Mouse (Mus musculus): ENCODE data around the gene Lrmp. TPM values are rescaled to one million over a fixed set of nuclear protein-coding genes. Genes with fewer than 3 reads are reported as not detected.
A peak's percentile ranks its signal among the peaks of the same experiment; 100 is the strongest.

Lrmp gene
- total RNA-seq, 2 experiments from 2014 or later: 2.0 to 3.1 TPM

DNA sequence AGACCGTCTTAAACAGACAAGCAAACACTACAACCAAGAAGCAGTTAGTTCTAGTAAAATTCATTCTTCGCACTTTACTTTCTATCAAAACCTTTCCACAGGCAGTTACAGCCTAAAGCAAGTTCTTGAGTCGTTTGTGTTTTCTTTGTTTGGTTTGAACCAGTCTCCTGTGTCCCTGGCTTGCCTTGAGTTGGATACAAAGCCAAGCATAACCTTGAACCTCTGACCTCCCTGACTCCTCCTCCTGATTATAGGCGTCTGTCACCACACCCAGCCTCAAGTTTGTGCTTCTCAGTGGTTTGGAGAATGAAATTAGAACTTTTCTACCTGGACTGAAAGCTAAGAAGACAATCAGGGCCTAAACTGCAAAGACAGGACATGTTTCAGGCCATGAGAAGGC, 21.0 kb upstream of the Lrmp start:
- DNase-seq (ENCODE audit: low spot score in 2 of 2): no peak
- intact Hi-C loops (cut with DNase I): no loop called here

DNA sequence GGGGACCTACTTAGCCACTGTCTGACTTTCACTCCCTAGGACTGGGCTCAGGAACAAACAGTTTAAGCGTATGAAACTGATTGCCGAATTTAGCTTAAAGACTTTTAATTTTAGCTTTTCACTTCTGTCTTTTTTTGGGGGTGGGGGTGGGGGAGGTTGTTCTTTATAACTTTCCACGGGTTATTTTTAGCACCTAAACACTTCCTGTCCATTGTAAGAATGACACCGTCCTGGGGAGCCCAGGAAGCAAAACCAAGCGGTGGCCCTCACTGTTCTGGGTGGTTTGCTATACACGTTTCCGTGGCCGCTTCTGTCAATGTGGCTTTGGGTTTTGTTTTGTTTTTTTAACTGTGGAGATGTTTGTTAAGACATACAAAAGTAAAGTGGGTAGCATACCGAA, 14.5 kb upstream of the Lrmp start:
- intact Hi-C loops (cut with DNase I): no loop called here

DNA sequence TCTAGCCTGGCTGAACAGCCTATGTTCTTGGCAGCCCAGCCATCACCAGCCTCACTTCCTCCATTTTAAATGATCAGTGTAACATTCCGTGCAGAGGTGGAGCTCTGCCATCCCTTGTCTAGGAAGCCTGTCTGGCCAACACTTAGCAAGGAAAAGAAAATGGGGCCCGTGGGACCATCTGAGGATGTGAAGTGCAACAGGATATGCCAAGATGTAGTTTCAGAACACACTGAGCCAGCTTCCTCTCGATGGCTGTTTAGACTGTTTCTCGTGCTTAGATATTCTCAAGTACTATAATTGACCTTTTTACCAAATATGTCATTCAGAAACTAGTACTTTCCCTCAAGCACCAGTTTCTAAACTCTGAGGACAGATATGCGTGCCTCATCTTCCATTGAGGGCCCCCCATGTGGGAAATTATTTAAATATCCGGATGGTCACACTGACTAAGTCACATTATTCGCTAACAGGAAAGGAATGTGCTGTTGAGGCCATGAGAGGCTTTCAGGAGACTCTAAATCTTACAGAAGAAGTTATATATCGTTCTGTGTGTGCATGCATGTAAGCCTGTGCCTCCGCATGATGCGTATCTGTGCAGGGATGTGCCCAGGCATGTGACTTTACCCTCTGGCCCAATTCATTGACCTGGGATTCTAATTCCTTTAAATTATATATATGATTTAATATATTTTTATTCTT, 11.1 kb upstream of the Lrmp start:
- no peak for DNase-seq (ENCODE audit: low spot score in 2 of 2)
- intact Hi-C loops (cut with DNase I): no loop called here

More for the DNA sequence above, 14.5 kb upstream of the Lrmp start:
- no peak for DNase-seq (ENCODE audit: low spot score in 2 of 2)

DNA sequence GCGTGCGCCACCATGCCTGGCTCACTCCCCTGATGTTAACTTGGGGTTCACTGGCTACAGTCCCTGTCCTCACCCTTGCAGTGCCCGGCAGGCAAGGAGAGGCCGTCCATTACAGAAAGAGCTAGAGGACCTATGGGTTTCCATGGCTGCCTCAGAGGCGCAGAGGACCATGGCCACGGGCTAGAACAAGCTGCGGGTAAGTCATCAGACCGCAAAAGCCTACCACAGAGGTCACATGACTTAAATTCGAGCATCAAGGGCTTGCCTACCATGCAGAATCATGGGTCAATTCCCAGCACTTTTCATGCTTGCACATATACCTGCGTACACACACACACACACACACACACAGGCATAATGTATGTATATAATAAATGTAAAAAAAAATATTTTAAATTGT, 10.0 kb upstream of the Lrmp start:
- intact Hi-C loops (cut with DNase I): no loop called here

DNA sequence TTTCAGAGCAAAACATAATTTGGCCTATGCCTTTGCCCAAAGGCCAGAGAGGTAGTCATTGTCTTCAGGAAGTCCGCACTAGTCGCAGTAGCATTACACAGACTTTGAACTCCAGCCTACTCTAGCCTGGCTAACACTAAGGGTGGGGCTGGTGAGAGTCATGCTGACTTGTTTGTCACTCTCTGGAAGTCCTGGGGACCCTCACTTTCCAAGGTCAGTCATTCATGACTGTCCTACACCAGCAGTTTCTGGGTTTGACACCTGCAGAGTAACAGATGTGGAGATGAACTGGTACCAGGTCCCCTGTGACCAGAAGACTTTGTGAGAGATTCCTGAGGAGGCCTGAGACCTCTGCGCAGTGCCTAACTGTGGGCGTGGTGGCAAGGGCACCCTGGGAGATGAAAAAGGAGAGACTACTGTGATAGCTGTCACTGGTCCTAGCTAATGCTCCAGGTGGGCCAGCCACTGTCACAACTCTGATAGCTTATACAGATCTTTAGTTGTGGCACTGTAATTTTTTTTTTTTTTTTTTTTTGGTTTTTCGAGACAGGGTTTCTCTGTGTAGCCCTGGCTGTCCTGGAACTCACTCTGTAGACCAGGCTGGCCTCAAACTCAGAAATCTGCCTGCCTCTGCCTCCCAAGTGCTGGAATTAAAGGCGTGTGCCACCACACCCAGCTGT, 9.2 kb upstream of the Lrmp start:
- intact Hi-C loops (cut with DNase I): no loop called here
- no peak for DNase-seq (ENCODE audit: low spot score in 2 of 2)

More for the DNA sequence above, 10.0 kb upstream of the Lrmp start:
- DNase-seq (ENCODE audit: low spot score in 2 of 2): no peak

DNA sequence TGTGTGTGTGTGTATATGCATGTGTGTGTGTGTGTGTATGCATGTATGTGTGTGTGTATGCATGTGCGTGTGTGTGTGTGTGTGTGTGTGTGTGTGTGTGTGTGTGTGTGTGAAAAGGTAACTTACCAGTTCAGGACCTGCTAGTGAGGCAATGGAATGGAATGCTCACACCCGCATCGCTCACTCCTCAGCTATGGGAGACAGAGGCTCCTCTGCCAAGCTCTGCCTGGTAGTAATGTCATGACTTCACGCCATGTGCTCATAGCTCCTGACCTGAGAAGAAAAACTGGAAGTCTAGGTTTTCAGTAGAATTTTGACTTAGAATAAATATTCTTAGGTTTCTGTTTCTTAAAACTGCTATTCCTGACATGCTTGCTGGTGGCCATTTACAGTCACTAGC, 4.7 kb upstream of the Lrmp start:
- intact Hi-C loops (cut with DNase I): no loop called here
- no peak for DNase-seq (ENCODE audit: low spot score in 2 of 2)

DNA sequence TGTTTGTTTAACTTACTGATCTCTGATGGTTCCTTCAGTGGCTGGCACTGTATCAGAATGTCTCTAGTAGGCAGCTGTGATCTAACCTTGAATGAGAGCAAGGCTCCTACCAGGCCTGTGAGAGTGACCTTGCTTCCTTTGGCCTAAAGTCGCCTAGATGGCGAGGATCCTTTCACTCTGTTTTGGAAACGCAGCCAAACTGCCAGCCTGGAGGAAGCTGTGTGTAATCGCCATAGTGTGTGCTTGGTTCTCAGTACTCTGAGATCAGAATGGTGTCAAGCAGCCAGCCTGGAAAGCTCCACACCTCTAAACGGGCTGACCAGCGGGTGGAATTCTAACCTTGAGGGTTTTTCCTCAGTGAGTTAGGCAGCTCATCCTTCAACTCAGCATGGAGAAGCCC, 2.6 kb upstream of the Lrmp start:
- intact Hi-C loops (cut with DNase I): no loop called here
- DNase-seq (ENCODE audit: low spot score in 2 of 2): no peak

DNA sequence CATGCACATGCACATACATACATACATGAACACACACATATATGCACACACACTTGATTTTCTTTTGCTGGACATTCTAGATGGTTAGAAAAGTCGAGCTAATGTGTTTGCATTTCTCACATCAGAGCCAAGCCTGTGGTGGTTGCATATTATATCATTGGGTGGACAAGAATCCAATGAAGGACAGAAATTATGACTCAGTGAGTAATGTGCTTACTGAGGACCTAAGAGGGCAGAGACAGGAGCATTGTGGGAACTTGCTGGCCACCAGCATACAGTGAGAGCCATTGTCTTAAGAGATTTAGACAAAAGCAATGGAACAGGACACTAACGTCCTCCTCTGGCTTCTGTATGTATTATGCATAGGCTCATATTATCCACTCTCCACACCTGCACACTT, 892 bp upstream of the Lrmp start:
- intact Hi-C loops (cut with DNase I): no loop called here
- no peak for DNase-seq (ENCODE audit: low spot score in 2 of 2)

DNA sequence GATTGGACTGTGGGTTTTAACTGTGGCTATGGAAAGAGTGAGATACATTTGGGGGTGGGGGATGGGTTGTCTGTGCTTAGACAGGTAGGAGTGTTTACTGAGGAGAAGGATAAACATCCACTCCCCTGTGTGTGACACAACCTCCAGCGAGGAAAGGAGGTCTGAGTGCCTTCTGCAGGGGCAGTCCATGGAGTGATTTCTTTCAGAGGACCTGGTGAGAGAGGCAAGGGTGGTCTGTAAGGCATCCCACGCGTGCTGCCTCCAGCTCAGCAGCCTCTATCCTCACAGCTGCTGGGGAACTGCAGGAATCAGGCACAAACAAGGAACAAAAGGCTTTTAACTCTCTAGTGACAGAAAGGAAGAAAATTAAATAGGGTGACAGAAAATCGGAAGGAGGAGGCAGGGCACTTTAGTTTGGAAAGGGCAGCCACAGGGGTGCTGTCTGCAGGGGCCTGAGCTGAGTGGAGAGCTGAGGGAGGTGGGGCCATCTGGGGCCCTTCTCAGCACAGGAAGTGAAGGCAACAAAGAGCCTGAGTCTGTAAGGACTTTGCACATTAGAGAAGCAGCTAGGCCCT, 732 bp downstream of the Lrmp start:
- no peak for DNase-seq (ENCODE audit: low spot score in 2 of 2)
- intact Hi-C loops (cut with DNase I): no loop called here

DNA sequence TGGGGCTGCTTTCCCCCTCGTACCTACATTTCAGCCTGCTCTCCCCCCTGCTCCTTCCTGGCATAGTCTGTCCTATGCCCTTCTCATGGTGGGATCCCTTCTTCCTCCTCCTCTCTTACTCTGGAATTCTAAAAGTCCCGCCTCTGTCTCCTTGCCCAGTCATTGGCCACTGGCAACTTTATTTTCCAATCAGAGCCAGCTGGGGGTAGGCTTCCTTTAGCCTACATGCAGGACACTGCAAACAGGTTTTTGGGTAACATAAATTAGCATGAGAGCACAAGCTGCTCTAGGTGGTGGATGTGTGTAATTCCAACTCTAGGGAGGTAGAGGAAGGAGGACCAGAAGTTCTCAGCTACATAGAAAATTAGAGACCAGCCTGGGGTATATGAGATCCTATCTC, 4.6 kb downstream of the Lrmp start:
- DNase-seq (ENCODE audit: low spot score in 2 of 2): no peak
- intact Hi-C loops (cut with DNase I): no loop called here

DNA sequence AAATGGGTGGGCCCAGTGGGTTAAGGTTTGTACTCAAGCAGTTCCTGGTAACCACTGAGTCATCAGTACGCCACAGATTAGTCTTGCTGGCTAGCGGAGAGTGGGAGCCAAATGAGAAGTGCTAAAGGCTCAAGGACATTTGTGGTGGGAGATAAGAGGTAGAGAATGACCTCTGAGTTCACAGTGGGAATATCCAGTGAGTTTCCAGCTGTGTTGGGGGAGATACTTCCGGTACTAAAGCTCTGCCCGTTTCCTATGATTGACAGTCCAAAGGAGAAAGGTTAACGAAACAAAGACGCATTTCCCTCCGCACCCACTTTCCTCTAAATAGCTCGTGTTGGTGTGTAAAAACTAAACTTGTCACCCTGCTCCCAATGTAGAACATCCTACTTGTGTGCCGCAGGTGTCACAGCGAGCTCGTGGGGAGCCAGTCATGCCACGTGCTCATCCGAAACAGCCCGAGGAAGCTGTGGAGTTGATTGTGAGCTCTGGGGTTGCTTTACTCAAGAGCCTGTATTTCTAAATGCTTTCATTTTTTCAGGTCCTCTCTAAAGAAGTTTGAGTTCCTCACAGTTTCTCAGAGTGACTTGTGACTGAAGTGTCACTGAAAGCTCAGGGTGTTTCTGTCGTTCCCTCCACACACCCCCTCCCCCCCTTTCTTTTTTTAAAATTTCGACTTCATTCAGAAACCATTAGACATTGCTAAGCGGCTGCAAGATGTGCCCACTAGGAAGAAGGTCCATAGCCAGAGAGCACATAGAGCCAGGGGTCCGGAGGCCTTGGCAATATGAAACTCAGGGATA, 5.5 kb downstream of the Lrmp start:
- intact Hi-C loops (cut with DNase I): no loop called here

DNA sequence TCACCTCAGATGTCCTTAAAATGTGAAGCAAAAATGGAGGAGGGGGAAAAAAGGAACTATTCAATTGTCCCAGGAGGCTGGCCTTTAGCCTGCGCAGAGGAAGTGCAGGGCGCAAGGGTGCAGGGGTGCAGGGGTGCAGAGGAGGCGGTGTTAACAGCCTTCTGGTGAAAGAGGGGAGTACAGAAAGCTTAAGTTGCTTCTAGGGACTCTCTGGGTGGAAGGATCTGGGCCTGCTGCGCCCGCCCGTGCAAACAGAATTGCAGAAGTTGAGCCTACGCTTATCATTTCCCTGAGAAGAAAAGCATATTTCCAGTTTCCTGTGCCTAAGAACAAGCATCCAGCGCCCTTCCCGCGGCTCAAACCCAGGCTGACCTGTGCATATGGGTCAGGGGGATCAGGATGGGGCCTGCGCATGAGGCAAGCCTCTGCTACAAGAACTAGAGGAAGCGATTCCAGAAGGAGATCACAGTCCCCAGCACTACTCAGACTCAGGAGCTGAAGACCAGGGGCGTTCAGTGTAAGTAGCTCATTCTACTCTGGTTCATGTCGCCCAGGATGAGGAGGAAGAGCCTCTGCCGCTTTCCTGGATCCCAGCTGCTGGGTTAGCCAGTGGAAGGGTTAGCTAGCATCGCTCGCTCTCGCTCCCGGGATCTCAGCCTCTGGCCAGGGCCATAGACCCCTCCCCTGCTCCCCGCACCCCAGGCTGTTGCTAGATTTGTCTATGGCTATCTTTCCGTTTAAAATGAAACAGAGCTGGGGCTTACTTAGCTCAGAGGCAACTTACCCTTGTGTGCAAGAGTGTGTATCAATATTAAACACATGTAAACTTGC, 6.4 kb downstream of the Lrmp start:
- intact Hi-C loops (cut with DNase I): no loop called here
- DNase-seq (ENCODE audit: low spot score in 2 of 2): peak; percentile 15 to 23

More for the DNA sequence above, 5.5 kb downstream of the Lrmp start:
- DNase-seq (ENCODE audit: low spot score in 2 of 2): peak; percentile 29 to 37

DNA sequence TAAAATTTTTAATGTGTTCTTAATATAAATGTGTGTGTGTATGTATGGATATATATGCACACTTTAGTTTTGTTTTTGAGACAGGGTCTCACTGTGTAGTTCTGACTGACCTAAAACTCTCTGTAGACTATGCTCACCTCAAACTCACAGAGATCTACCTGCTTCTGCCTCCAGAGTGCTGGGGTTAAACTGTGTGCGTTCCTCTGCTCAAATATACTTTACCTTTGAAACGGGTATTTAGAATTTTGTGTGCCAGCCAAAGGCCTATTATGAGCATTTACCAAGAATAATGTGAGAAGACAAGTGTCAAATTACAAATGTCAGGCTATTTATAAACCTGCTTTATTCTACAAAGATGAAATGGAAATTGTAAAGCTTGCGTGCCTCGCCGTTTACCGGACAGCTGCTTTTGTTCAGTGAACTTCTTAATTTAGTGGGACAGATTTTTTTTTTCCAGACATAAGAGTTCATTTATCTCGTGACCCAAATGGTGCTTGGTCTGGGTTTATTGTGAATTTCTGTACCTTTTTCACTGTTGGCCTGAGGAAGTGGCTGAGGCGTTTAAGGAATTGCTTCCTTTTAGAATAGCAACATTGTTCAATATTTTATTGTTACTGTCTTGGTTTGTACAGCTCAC, 7.1 kb downstream of the Lrmp start:
- intact Hi-C loops (cut with DNase I): no loop called here
- no peak for DNase-seq (ENCODE audit: low spot score in 2 of 2)

DNA sequence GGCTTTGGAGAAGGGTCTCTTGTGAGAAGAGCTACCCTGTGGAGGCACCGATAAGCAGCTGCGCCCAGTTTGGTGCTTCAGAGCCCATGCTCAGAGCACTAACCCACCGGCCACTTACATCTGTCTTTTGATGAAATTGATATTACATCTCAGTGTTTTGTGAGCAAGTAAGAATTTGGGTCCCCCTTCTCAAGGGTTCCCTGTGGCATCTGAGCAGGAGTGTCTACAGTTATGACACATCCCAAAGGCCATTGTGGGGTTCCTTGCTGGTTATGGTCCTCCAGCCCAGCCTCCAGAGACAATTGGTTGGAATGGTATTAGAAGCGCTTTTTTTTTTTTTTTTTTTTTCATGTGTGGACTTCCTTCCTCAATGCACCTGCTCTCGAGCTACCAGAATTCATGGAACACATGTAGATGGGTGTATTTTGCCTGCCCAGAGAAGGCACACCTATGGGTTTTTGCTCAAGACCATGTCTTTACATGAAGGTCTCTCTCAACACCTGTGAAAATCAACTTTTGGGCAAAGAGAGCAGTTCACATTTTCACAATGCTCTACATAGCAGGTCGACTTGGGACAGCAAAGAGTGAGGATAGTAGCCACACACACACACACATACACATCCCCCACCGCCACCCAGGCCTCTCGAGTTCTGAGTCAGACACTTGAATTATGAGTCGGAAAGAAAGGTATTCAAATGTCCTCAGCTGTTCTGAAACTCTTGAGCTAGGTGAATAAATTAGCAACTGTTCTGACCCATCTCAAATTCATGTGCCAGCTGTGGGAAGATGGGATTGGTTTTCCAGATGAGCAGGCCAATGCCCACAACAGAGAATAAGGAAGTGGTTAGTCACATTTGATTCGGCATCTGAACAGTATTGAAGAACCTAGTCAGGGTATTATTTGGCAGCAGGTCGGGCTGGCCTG, 7.9 kb downstream of the Lrmp start:
- no peak for DNase-seq (ENCODE audit: low spot score in 2 of 2)
- intact Hi-C loops (cut with DNase I): no loop called here

DNA sequence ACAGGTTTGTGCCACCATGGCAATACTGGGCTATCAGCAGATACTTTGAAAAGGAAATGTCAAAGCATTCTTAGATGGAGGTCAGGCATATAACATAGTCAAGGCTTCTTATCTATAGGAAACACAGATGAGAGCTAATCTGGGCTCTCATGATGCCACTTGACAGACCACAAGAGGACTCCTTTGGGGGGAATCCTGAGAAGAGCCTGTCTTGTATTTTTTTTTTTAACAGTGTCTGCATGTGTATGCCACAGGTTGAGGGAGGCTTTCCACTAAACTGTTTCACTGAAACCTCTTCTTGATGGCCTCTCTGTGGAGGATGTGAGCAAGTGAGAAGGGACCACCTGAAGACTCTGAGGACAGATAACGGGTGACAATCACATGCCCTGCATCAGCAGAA, 9.2 kb downstream of the Lrmp start:
- DNase-seq (ENCODE audit: low spot score in 2 of 2): no peak

DNA sequence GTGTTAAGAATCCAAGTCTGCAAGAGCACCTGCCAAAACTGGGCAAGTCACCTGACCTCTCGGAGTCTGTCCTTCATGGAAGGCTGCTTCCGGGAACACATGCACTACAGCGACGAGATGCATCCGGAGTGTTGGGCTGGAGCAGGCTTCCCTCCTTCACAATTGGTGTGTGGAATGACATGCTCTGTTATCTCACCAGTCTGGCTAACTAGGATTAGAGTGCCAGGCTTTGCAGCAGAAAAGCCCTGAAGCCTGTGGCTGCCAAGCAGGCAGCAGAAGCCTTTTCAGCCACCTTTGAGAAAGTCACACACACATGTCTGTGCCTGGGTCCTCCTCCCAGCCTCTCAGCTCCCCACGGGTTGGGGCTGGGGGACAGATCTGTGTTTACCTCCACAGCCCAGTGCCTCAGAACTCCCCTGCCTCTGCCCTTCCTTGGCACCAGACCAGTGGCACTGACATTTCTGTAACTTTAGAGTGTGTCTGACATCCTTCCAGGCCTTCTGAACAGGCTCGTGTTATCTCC, 10.2 kb downstream of the Lrmp start:
- intact Hi-C loops (cut with DNase I): no loop called here
- no peak for DNase-seq (ENCODE audit: low spot score in 2 of 2)

More for the DNA sequence above, 9.2 kb downstream of the Lrmp start:
- intact Hi-C loops (cut with DNase I): no loop called here

DNA sequence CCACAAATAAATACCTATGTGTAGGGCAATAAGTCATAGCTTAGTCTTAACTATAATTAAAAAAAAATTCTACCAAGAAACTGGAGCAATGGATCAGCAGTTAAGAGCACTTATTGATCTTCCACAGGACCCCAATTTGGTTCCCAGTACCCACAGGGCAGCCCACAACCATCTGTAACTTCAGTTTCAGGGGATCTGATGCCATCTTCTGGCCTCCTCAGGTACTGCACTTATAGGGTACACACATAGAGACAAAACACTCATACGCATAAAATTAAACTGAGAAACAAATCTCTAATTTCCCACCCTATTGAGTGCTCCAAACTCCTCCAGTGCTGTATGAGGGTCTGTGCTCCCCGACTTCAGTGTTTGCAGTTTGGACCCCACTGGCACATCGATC, 12.2 kb downstream of the Lrmp start:
- DNase-seq (ENCODE audit: low spot score in 2 of 2): no peak
- intact Hi-C loops (cut with DNase I): no loop called here

DNA sequence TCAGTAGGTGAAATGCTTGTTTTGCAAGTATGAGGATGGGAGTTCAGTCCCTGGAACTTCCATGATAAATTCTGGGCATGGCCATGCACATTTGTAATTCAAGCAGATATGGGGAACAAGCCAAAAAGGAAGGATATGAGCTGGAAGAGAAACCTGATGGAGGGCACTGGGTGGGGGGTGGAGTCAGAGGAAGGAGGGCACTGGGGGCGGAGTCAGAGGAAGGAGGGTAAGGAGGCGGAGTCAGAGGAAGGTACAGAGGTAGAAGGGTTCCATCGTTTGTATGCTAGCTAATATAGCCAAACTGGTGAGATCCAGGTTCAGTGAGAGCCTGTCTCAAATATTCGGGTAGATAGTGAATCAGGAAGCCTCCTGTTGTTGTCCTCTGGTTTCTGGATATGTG, 14.1 kb downstream of the Lrmp start:
- DNase-seq (ENCODE audit: low spot score in 2 of 2): no peak
- intact Hi-C loops (cut with DNase I): no loop called here
